Mouse (Mus musculus) embryo, embryonic 10 days (tissue): ENCODE data around the gene Hk3.

Source experiments
- DNase-seq: peaks from one replicate; pipeline ENCODE4 v3.0.0-alpha.2; 2015; ENCODE audit warnings: low spot score

The Hk3 gene

DNA sequence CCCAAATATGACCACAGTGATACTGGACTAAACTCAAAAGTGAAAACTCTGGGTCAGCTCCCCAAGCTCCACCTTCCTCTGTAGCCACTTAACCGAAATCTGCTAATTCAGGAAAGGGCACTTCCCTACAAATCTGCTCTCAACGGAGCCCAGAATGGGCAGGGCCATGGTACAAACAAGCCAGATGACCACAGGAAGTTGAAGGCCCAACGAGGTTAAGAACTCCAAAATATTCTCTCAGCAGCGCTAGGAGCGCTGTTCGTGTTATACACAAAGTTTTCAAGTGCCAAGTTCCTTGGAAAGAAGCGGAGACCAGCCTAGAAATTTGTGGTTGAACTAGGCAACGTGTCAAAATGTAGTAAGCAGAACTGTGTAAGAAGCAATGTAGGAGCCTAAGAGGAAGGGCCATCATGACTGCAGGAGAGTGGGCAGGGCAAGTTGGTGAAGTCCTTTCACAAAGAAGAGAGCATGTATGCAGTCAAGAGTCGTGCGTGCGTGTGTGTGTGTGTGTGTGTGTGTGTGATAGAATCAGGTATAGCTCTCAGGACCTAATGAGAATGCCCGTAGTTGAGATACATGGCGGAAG lies at the start of gene Hk3:
Hk3 (minus strand) TSS at position 192 of the 586 bp plus-strand sequence.
- no peak for DNase-seq

- peak; percentile 18 for DNase-seq
Observed at GRCm38 (mm10) chr13:55069719-55070118, 48.5 kb upstream of the Hk3 start.

GRCm38 (mm10) chr13:55063276-55063675 lies 42.1 kb upstream of the Hk3 start:
- no peak for DNase-seq

DNA sequence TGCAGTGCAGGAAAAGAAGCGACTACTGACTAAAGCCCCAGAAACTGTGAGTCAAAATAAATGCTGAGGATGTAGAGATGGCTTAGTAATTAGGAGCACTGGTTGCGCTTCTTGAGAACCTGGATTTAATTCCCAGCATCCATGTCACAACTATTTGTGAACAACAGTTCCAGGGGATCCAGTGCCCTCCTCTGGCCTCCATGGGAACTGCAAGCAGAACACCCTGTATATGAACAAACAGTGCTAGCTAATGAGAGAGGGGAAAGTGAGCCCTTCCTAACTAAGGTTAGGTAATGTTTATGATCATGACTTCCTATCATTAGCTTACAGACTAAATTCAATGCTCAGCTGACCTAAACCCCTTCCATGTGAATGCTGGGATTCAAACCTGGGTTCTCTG lies 36.9 kb upstream of the Hk3 start:
- peak; percentile 27 for DNase-seq

DNA sequence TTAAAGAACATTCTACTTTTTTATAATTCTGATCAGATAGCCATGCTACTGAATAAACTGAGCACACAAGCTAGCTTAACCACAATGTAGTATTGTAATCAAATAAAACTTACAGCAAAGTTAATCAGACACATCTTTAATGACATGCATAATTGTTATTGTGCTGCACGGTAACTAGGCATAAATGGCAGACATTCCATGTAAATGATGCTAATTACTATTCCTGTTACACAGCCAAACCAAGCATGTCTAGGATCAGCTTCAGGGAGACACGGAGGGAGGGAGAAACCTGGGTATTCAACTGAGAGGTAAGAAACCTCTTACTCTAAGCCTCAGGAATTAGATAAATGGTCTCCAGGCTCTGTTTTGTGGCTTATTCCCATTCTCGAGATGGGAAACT lies 26.5 kb upstream of the Hk3 start:
- DNase-seq: no peak

GRCm38 (mm10) chr13:55040016-55040415 lies 18.8 kb upstream of the Hk3 start:
- no peak for DNase-seq

DNA sequence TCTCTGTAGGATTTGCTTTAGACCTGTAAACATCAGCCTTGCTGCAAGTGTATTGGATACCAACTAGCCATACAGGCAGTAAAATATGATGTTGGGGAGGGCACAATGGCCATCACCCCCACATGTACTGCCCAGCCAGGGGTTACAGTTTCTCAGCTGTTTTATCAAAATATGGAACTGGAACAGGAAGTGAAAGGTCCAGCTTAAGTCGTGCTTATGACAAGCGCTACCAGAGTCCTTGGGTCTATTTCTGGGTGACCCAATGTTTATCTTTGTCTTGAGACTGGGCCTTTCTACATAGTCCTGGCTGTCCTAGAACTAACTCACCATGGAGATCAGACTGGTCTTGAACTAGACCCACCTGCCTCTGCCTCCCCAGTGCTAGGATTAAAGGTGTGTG lies 3.0 kb upstream of the Hk3 start:
- no peak for DNase-seq

- DNase-seq: no peak
Observed at GRCm38 (mm10) chr13:55022715-55023114, 1.5 kb upstream of the Hk3 start.

- no peak for DNase-seq
Observed at GRCm38 (mm10) chr13:55022256-55022655, 1.1 kb upstream of the Hk3 start.

GRCm38 (mm10) chr13:55020051-55020450 lies 1.1 kb downstream of the Hk3 start:
- no peak for DNase-seq

GRCm38 (mm10) chr13:55019181-55019580 lies 2.0 kb downstream of the Hk3 start:
- no peak for DNase-seq

DNA sequence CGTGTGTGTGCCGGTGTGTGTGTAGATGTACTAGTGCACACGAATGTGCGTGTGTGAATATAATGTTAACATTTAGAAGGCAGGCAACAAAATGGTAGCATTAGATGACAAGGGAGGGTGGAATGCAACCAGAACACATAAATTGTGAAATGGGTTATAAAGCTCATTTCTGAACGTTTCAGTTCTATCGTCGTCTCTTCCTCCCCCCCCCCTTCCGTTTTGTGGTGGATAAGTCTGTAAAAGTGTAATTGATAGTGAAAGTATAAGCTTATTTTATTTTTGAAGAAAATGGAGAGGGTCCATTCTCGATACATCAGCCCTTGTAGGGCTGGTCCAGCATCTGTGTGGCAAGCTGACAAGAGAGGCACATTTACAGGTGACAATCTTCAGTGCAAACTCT lies 2.5 kb downstream of the Hk3 start:
- DNase-seq: no peak

DNA sequence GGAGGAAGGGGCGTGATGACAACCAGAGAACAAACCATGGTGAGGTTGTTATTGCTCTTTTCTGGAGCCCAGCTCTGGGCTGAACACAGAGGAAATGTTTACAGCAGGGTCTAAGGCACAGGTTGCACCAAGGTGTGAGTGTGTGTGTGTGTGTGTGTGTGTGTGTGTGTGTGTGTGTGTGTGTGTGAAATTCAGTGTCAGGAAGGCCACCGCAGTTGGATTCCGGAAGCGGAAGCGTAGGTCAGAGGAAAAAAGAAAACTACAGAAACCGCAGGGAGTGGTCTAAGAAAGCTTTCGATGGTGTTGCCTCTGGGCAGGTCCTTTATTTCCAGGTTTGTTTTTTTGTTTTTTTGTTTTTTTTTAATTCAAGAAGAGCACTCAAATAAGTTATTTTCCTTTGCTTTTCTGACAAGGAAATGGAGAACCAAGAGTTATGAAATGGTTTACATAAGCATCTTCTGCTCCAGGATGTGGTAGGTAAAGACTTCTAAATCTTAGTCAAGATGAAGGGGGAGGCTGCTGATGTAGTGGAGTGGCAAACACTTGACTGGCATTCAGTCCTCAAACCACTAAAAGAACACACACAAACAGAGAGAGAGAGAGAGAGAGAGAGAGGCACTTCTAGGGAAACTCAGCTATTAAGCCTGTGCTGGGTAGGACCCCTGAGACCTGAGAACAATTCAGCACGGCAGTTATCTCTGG lies 3.1 kb downstream of the Hk3 start:
- no peak for DNase-seq

DNA sequence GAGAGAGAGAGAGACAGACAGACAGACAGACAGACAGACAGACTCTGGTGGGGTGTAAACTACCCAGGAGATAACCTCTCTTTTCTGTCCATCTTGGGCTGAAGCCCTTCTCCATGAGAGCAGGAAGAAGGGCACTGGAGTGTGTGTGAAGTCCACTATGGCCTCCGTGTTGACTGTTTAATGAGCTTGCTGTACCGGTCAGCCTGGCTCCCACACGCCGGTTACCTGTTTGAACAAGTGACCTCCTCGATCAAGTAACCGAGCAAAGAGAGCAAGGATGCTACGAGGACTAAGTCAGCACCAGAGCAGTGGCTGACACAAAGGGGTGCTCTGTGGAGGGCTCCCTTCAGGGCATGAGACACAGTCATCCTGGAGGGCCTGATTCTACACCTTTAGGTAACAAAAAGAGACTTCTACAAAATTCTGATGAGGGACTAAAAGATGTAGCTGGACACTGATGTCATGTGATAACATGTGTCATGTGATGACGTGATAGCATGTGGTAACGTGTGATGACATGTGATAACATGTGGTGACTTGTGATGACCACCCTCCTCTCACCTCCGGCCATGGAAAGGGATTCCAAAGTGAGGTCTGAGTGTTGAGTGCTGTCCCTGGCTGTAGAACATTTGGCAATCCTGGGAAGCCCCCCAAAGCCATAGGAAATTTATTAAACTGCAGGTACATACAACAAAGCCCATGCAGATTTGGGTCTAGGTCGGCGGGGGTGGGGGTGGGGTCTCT lies 3.9 kb downstream of the Hk3 start:
- no peak for DNase-seq

- no peak for DNase-seq
Observed at GRCm38 (mm10) chr13:55014451-55014850, 6.7 kb downstream of the Hk3 start.

DNA sequence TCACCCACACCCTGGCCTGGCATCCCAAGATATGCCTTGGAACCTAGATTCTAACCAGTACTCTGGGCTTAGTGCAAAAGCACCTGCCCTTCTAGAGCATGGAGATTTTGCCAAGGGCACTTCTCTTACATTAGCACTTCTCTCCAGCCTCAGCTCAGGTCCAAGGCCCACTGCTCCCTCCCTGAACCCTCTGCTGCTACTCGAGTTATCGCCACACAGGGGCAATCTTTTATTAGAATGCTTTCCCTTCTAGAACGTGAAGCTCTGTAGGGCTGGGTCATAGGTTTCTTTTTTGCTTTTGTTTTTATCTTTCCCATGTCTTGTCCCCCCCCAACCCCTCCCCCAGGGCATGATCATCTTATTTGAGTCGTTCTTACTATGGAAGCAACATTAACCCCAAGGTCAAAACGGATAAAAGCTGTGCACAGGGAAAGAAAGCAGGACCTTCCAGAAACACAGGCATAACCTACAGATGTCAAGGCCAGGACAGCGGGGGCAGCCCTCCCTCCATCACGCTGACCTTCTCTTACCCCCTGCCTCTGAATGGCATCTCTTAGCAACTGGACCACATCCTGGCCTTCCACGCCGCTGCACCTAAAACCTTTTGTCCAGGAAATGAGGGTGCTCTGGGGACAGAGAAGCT lies 7.4 kb downstream of the Hk3 start:
- peak; percentile 76 for DNase-seq

DNA sequence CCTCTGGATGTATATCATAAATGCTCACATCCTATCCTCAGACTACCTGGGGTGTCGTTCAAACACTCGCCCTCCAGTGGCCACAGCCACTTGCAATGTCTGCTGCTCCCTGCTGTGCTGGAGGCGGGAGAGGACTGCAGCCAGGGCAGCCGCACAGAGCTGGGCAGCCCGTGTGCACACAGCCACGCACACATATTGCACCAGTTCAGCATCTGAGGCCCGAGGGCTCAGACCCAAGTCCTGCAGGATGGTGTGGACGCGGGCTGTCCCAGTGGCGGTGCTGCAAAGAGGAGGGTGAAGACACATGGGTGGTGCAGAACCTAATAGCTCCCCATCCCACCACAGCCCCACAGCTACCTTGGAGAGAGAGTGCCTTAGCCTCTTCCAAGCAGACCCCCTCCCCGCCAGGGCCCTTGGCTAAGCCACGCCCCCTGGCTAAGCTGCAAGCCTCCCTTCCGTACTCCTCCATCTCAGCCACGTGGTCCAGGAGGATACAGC lies 9.2 kb downstream of the Hk3 start:
- peak; percentile 72 for DNase-seq

GRCm38 (mm10) chr13:55011103-55011502 lies 10.1 kb downstream of the Hk3 start:
- DNase-seq: no peak

DNA sequence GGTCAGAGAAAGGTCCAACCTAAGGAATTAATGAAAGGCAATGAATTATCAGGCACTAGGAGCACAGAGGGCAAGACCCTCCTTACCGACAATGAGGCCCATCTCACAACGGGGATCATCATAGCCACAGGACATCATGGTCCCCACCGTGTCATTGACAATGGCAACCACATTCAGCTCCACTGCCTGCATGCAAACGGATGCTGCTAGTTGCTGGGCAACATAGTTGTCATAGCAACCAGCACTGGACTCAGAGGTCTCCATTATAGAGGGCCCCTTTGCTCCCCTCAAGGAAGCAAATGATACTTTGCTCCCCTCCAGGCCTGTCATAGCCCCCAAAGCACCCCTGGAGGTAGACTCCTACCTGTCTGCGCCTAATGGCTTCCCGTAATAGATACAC lies 12.6 kb downstream of the Hk3 start:
- peak; percentile 84 for DNase-seq

DNA sequence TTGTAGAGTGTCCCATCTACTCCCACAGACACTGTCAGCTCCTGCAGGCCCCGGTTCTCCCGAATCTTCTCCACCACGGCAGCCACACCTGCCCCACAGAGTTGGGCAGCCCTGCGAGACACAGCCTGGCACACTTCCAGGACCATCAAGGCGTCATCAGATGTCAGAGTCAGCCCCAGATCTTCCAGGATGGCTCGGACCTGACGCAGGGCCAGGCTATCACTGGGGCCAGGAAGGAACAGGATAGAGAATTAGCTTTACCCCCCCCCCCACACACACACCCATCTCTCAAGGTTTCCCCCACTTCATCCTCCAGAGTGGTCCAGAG lies 14.8 kb downstream of the Hk3 start:
- DNase-seq: no peak

GRCm38 (mm10) chr13:55005691-55006414 lies 15.3 kb downstream of the Hk3 start:
- no peak for DNase-seq

- no peak for DNase-seq
Observed at GRCm38 (mm10) chr13:55004646-55005045, 16.5 kb downstream of the Hk3 start.
